Mouse (Mus musculus) yolk sac, embryonic 10.5 days (tissue): ENCODE measurements around the gene Tspan18.
A peak's percentile ranks its signal among the peaks of the same experiment; 100 is the strongest.

Experiments
- DNase-seq: peaks from one replicate; pipeline ENCODE4 v3.0.0-alpha.2; 2017; ENCODE audit warnings: low spot score

Tspan18 gene

DNA sequence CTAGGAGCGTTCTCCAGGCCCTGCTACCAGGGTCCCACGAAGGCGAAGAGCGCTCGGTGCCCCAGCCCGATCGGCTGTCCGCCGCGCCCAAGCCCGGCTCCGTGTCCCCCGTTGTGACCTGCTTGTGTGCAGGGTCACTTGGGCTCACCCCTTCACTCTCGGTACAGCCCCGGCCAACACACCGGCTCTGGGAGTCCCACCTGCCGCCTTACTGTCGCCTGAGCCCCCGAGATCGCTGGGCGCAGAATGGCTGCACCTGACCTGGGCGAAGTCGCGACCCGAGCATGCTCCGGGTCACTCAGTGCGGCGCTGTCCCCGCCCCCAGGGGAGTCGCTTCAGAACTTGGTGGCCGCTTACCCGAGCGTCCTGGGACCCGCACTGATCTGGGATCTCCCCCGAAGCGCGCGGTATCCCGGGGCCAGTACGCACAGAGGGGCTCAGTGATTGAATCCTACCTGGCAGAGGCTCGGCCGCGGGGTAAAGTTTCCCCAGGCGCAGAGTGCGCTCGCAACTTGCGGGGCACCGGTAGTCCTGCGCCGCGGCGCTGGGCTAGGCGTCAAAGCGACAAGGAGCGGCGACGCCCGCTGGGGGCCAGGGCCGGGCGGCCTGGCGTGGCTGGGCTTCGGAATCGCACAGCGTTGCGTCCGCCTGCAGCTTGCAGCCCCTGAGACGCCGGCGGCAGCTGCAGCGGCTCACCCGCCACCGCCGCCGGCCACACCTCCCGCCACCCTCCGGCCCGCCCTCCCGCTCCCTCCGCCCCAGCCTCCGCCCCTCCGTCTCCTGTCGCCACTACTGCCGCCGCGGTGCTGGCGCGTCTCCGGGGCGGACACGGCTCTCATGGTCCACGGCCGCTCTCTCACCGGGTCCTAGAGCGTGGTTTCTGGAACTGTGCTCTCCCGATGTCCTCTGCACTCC, at the start of gene Tspan18:
Tspan18 (minus strand) TSS at position 689 of the 915 bp plus-strand sequence.
- DNase-seq: peak; percentile 87

DNA sequence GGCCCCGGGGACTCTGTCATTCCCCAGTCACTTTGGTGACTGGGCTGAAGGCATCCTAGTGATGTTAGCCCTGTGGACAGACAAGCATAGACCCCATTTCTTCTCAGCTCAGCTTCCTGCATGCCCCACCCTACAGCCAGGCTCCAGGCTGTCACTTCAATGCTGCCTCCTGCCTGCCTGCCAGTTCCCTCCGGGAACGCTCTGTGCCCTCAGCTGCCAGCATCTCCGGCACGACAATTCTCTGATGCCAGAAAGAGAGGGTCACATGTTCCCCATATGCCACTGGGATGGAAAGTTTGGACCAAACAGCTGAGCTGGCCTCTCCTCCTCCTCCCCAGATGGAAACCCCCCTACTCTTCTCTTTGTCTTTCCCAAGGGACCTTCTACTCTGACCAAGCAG, 49.5 kb upstream of the Tspan18 start:
- DNase-seq: no peak

DNA sequence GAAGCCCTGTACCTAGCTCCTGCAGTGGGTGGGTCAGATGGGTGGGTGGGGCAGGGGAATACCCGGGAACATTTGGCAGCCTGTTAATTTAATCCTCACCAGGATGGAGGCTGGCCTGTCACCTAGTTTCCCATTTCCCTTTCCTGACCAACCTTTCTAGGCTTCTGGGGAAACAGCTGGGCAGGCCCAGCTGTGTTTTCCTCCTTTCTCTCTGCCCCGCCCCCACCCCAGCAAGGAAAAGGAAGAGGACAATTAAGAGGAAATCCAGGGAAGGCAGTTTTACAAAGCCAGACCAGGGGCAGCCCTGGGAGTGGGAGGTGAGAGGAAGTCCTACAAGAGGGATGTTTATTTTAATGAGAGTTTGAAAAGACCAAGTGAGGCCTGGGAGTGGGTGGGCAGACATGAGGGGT, 46.4 kb upstream of the Tspan18 start:
- peak; percentile 12 for DNase-seq

DNA sequence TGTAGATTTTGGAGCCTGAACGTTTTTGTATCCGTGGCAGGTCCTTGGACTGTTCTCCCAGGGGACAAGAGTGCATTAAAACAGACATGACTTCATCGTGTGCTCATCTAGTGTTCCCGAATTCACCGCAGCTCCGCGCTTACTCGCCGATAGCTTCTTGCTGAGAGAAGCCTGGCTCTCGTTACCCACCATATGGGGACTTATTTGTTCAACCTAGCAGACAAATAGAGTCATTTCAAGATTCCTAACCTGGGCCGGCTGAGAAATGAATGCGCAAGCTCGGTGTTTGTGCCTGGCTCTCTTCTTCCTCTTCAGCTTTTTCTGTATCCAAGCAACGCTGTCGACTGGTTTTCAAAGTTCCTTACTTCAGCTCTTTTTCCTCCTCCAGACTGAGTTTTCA, 43.5 kb upstream of the Tspan18 start:
- no peak for DNase-seq

DNA sequence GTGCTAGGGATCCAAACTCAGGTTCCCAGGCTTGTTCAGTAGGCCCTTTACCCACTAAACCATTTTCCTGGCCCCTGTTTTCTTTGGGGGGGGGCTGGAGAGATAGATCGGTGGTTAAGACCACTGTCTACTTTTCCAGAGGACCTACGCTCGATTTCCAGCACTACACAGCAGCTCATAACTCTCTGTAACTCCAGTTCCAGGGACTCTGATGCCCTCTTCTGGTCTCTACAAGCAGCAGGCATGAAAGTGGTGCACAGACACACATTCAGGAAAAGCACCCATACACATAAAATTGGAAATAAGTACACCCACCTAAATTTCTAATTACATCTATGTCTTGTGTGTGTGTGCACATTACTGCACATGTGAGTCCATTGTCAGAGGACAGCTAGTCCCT, 42.9 kb upstream of the Tspan18 start:
- DNase-seq: no peak

DNA sequence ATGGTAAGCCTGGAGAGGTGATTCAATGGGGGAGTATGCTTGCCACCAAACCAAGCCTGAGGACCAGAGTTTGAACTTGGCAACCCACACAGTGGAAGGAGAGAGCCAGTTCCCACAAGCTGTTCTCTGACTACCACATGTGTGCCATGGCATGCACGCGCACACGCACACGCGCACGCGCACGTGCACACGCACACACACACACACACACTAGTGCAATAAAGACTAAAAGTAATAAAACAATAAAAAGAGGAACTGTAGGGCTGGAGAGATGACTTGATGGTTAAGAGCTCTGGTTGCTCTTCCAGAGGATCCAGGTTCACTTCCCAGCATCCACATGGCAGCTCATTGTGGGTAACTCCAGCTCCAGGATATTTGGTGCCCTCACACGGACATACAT, 38.6 kb upstream of the Tspan18 start:
- DNase-seq: no peak

DNA sequence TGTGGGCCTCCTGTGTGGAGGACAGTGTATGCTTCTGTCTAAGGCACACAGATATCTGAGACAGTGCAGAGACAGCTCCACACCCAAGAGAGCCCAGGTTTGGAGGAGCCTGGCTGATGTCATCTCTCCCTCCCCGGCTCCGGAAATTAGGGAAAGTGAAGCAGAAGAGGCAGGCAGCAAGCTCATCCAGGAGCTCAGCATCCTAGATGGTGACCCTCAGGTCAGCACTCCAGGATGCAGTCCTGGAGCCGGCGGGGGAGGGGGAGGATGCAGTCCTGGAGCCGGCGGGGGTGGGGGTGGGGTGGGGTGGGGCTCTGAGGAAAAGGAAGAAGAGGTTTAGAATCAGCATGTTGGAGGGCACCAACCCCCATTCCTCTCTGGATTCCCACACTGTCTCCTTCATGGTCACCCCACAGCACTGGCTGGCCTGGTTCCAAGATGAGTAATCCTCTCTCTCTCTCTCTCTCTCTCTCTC, 37.8 kb upstream of the Tspan18 start:
- DNase-seq: peak; percentile 34

DNA sequence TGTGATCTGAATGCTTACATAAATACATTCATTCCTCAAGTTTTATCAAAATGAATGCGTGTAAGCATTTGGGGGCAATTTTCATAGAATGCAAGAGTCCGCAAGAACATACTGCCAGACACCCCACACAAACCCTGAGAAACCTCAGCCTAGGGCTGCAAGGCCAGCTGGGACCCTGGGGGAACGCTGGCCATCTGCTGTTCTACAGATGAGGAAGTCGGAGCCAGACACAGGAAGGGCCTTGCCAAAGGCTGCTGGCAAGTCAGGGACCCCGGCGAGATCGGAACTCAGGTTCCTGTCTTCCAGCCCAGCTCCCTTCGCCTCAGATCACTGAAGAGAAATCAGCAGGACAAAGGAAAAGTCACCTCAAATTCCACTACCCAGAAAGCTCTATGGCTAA, 34.6 kb upstream of the Tspan18 start:
- no peak for DNase-seq

DNA sequence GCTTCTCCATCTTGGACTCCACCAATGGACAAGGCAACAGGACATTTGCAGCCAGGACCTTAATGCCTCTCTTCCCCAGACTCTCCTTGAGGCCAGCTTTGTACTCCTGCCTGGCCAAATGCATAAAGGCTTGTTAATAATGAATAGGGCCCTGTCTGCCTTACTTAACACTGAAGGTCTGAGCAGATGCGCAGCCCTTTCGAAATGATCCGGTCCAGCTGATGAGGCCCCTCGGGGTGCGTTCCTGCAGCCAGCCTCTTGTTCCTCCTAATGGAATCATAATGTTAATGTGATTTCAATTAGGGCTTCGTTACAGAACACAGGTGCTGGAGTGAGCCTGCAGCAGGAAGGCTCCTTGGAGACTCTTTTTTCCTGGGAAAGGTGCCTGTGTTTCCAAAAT, 33.7 kb upstream of the Tspan18 start:
- no peak for DNase-seq

DNA sequence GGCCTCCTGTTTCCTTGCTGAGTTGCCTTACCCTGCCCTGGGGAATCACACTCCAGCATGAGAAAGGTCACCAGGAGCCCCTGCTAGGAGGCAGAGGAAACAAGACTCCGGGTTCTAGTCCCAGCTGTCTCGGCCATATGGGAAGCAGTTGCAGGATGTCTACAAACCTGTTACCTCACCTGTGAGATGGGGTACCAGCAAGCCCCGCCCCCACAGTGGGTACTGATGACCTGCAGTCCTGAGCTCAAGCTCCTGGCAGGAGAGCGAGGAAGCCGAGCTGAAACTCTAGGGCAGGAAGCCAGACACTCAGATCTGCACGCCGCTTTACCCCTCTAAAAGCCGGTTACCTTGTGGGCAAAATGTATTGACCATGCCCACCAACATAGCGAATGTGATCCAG, 31.1 kb upstream of the Tspan18 start:
- DNase-seq: no peak

DNA sequence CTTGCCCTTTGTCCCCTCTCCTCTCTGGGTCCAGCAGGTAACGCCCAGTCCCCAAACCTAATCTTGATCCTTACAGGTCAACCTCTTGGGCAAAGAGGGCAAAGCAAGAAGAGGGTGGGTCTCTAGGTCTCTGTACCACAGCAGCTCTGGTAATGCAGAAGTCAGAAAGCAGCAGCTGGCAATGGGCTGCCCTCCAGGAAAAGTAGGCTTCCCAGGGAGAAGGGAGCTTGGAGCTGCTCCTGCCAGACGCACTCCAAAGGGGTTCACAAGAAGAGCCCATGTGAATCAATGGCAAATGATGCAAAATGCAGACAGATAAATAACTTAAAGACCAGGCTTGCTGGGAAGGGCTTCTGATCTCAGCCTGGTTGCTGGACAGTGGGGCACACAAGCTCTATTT, 30.6 kb upstream of the Tspan18 start:
- DNase-seq: no peak

DNA sequence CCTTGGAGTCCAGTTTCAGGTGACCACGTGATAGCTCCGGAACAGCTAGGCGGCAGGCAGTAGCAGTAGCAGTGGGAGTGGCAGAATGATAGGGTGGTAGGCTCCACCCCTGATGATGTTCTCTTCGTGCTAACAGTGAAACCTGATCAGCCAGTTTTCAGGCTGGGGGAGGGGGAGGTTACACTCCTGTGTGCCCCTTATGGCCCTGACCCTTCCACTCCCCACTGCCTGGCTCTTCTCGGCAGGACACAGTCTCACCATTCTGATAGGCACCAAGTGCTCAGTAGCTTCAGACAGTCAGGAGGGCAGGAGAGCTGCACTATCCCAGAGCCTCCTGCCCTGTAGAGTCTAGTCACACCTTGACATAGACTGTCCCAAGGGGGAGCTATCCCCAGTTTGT, 27.1 kb upstream of the Tspan18 start:
- DNase-seq: peak; percentile 30

DNA sequence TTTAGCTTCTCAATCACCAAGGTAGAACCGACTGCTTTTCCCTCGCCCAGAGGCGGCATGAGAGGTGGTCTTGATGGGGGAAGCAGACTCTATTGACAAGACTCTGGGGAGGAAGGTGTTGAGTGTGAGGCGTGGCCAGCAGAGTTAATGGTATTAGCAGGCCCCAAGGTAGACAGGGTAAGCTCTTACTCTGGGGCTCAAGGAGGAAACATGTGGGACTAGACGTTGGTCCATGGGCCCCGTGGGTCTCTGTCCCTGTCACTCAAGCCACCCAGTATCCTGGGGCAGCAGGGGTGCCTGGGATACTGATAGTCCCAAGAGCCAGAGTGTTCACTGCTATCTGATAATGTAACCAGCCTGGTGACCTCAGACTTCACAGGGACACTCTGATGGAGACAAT, 26.0 kb upstream of the Tspan18 start:
- DNase-seq: no peak

DNA sequence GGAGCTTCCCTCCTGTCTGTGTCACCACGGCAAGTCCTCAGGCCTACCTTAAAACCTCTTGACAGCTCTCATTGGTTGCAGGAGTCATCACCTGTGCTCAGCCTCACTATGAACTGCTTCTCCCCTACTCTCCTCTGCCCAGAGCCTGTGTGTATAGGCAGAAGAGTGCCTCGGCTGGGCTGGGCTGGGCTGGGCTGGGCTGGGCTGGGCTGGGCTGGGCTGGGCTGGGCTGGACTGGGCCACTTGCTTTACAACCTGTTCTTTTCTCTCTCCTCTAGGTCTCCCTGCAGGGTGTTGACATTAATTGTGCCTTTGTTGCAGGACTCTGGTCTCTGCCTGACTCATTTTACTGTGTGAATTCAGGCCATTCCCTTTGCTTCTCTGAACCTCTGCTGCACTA, 23.1 kb upstream of the Tspan18 start:
- no peak for DNase-seq

DNA sequence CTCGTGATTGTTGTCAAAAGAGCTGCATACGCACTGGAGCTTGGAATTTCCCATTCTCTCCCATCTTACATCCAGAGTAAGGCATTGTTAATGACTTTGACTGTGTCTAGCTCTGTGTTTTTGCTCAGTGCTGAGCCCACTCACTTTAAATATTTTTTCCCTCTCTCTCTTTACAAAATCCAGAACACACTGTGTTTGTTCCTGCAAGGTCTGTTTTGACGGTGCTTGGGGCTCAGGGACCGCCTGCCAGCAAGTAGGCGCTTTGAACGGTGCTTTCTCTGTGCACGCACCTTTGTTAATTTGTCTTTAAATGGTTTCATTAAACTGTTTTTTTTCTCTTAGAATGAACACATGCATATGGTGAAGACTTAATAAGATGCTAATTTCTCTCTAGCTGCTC, 21.5 kb upstream of the Tspan18 start:
- no peak for DNase-seq

DNA sequence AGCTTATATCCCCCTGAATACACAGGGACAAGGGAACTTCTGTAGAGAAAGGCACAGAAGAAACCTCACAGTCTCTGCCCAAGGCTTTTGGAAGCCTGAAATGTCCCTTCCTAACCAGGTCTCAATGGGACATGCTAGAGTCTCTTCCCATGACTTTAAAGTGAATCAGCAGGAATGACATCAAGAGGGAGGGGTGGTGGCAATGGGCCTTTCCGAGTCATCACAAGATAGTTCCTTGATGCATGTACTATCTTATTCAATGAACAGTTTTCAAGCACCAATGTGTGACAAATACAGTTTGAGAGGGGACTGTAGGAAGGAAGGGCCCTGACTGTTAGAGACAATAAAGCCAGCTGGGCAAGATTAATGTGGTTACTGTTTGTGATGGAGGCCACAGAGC, 20.3 kb upstream of the Tspan18 start:
- DNase-seq: no peak

DNA sequence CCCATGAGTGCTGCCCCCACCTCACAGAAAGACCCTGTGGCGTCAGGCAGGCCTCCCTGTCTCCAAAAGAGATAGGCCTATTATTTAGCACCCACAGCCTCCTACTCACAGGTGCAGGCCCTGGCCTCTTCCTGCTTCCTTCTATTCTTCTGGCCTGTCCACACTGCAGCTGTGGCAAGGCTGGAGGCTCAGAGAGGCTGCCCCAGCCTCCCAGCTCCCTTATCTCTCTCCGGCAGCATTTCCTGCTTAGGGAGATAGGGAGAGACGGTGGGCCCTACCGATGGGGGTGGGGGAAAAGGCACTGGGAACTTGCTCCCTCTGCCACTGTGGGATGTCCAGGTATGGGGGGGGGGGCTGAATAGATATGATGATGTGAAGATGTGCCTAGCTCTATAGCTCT, 19.4 kb upstream of the Tspan18 start:
- DNase-seq: peak; percentile 48

DNA sequence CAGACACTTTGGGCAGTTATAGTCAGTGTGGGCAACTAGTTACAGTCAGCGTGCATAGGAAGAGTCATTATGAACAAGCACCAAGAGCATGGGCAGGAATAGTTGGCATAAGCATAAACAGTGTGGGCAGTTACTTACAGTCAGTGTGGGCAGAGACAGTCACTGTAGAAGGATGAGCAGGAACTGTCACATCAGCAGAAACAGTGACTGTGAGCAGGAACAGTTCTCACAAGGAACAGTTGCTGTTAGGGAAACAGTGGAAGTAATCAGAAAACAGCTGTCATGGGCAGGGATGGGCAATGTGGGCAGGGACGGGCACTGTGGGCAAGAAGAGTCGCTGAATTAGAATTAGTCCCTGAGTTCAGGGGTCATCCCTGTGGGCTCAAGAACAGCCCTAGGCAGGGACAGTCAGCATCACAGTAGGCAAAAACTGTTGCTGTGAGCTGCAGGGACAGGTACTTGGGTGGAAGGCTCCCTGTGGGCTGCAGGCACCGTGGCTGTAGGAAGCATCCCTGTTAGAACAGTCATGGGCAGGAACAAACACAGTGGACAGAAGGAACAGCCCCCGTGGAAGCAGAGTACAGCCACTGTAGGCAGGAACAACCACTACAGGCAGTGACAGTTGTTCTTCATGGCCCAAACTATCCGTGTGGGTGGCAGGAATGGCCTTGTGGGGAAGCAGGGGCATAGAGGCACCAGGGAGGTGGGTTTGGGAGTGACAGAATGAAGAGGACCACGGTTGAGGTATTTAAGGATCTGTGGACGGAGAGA, 18.8 kb upstream of the Tspan18 start:
- no peak for DNase-seq

DNA sequence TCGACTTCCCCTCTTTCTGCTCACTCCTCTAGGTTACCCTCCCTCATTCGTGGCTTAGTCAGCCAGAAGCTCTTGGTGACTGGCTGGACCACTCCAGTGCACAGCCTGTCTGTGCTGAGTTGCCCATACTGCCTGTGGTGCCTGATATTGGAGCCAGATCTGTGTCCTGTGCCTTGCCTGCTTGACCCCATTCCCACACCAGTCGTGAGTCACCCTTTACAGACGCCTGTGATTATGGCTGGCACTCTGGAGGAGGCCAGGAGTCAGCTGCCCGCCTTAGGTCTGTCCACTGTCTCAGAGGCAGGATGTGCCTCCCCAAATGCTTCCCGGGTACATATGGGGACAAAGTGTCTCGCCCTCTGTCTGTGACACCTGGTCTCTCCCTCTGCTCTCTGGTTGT, 17.0 kb upstream of the Tspan18 start:
- no peak for DNase-seq

DNA sequence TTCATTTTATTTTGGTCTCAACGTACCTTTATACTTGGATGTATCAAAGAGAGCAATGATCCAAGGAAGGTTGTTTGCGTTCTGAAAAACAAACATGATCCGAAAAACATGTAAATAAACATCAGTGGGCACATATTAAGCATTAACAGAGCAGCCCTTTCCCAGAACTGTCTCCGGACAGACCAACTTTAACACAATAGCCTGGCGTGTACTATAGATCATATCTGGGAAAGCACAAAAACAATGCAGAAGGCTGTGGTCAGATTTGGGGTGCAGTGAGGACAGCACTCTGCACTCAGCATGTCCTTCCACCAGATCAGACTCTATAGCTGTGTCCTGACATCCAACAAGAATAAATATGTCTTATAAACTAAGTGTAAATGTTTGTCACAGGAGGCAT, 12.7 kb upstream of the Tspan18 start:
- no peak for DNase-seq

DNA sequence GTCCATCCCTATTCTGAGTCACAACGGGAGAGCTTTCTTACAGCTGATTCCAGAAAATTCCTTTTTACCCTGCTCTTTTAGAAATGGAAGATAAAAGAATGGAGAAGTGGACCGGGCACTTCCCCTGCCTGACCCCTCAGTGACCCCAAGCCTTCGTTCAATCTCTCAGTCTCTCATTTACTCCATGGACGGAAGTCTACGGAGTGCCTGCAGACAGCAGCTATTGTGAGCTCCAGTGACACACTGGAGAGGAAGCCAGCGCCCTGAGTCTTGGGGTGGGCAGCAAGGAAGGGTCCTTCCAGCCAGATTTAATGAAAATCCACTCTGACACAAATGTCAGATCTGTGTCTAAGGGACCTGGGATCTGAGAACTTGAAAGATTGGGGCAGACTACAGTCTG, 12.3 kb upstream of the Tspan18 start:
- DNase-seq: no peak

DNA sequence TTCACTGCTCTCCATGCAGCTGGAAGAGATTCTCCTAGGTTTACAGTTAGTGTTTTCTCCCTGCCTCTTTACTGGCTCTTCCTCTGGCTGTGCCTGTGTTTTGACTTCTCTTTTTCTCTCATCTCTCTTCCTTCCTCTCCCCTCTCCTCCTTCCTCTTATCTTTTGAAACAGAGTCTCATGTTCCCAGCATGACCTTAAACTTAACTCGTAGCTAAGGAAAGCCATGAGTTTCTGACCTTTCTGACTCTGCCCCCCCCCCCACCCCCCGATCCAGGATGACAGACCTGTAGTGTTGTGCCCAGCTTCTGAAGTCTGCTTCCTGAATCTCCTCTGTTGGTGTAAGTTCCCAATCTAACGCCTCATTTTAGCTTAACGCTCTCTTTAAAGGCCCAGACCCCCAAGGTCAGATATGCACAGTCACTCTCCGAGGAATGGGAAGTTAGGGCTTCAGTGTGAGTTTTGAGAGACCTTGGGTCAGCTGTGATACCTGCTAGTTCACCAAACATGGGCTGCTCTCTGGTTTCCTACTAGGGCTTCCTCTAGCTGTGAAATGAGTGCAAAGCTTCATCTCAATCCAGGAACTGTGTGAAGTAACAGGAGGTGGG, 11.5 kb upstream of the Tspan18 start:
- DNase-seq: no peak
